Mouse (Mus musculus) liver (tissue): Measurements from ENCODE around the gene Tgfbrap1.

Experiments used
- DNase-seq: peaks from one replicate; pipeline ENCODE4 v3.0.0-alpha.2; 2020; ENCODE audit warnings: mixed read lengths

Tgfbrap1 gene

GRCm38 (mm10) chr1:43010461-43010860, 88.0 kb downstream of the Tgfbrap1 start:
- DNase-seq = no peak

GRCm38 (mm10) chr1:43006524-43006923, 91.9 kb downstream of the Tgfbrap1 start:
- DNase-seq = no peak

- no peak for DNase-seq
Measured at GRCm38 (mm10) chr1:43006051-43006514, 92.4 kb downstream of the Tgfbrap1 start.
